Mouse (Mus musculus) bone marrow macrophage, adult 2 months (primary cell): ENCODE data around the gene 5430419D17Rik.

Experiments
- CTCF ChIP-seq: IDR thresholded peaks from 2 replicates; pipeline ENCODE4 v1.5.1; 2012; ENCODE audit warnings: low read depth, mild to moderate bottlenecking, low read length, moderate library complexity
- POLR2A ChIP-seq: IDR thresholded peaks from 2 replicates; pipeline ENCODE4 v1.6.1; 2012; ENCODE audit warnings: mild to moderate bottlenecking, low read depth, low read length, borderline replicate concordance

DNA sequence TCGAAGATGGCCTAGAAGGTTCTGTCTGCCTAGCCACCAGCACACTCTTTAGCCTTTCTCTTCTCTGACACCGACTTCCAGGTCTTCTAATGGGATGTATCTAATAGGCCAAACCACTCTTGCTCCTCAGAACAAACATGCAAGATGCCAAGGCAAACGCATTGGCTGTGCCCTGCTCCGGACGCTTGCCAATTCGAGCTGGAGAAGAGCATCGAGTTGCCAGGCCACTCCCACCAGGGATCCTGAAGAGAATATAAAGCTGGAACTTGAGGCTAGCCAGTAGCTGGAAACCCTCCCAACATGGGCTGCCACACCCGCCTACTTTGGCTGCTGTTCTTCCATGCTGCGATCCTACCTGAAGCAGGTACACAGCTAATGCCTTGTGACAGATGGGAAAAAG, at the start of gene 5430419D17Rik:
- no peak for TF ChIP-seq POLR2A
- no peak for TF ChIP-seq CTCF
